Mouse (Mus musculus): ENCODE data around the gene Csmd2.
"Not testable (repeated sequence)": the region's sequence is repeated elsewhere in the genome, so short reads cannot be mapped to it uniquely, and the experiment has no call there.

Gene Csmd2

DNA sequence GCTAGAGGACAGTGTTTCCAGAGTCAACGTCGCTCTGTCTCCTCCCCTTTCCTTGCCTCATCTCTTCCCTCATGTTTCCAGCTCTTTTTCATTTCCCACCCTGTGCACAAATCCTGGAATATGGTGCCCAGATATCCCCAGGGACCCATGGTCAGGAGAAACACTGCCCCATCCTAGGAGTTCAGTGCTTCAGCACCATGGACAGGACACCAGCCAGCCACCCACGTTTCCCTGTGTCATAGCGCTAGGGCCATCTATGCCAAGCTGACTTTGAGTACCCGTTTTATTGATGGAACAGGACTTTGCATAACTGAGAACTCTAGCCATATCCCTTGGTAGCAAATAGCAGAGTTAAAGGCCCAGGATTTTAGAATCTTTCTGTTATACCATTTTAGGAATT lies 55.0 kb downstream of the Csmd2 start:
- no peak for DNase-seq (ENCODE audit: low spot score in 2 of 2)

DNA sequence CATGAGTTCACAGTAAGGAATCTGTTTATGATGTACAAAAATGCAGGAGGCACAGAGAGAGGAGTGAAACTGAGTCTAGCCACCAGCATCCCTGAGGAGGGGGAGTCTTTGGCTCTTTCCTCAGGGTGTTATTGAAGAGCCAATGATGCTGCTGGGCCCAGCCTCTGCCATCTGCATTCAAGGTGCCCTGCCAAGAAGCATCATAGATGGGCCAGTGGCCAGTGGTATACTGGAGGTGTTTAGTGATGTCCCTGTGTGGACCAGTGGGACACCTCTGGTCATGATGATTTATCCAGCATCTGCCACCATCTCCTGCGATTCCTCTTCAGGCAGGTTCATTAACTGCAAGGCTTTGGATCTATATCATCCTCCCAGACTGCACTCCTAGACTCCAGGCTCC lies 61.1 kb downstream of the Csmd2 start:
- no peak for DNase-seq (ENCODE audit: low spot score in 2 of 2)

DNA sequence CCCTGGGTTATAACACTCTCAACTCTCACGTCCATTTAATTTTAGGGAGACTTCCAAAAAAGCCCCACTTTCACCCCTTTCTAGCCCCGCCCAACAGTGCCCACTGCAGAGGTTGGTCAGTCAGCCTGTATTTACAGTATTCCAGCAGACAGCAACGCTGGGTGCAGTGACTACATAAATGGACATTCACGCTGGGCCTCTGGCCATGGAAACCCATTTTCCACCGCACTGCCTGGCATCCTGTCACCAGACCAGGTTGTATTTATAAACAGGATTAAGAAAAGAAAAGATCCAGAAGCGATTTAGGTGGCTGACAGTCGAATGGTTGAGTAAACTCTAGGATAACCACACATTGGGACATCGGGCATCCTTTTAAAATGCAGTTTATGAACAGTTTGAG lies 65.0 kb downstream of the Csmd2 start:
- DNase-seq (ENCODE audit: low spot score in 2 of 2): no peak

DNA sequence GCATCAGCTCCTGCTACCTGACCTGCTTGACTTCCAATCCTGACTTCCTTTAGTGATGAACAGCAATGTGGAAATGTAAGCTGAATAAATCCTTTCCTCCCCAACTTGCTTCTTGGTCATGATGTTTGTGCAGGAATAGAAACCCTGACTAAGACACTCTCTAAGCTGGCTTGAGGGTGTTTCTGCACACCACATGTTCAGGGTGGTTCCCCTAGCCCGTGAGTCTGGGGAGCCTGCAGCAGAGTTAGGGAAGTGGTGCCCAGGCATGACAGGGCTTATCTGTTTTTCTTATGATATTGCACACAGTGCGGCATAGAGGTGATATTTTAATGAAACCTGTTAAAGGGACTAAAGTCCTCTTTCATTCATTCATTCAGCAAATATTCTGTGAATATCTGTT lies 73.6 kb downstream of the Csmd2 start:
- DNase-seq (ENCODE audit: low spot score in 2 of 2): not testable (repeated sequence)

DNA sequence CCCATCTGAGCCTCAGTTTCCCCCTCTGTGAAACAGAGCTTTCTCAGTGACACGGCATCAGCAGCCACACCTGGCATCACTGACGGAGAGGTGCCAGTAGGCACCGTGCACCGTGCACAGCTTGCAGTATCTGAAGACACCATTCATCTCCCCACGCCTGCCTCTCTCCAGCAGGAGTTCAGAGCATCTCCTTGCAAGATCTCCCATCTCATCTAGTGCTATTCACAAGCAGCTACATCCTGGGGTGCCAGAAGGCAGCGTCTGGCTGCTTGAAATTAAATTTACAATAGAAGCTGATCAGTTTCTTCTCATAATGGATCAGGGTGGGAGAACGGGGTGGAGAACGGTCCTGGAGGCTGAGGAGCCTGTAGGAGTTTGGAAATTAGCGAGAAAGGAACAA lies 79.5 kb downstream of the Csmd2 start:
- DNase-seq (ENCODE audit: low spot score in 2 of 2): no peak

DNA sequence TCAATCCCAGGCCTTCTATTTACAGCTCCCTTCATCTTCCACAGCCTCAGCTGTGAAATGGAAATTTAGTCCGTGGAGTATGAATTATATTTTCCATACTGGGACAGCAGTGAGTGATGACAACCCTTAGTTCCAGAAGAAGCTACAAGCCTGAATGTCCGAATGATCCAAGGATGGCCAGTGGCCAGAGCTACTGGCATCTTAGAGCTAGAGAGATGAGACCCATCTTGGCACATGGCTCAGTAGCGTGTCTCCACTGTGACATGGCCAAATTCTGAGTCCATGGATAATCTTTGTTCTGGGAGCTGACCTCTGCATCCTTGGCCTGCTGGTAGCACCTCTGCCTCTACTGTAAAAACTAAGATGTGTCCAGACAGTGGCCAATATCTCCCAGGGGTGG lies 96.8 kb downstream of the Csmd2 start:
- no peak for DNase-seq (ENCODE audit: low spot score in 2 of 2)

DNA sequence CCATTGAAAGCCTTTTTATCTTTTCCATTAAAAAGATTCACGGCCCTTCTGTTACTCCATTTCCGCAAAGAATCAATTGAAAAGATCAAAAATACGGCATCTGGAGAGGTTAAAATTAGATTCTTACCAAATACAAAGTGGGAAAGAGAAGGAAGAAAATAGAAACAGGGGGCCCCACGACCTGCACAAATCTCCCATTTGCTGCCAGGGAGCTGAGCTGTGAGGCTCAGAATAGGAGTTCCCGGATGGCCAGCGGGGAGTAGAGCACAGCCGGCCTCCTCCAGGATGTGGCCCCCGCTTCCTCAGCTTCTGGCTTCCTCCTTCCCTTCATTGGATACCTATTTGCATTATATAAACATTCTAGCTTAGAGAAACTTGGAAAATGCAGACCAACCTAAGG lies 97.4 kb downstream of the Csmd2 start:
- no peak for DNase-seq (ENCODE audit: low spot score in 2 of 2)

DNA sequence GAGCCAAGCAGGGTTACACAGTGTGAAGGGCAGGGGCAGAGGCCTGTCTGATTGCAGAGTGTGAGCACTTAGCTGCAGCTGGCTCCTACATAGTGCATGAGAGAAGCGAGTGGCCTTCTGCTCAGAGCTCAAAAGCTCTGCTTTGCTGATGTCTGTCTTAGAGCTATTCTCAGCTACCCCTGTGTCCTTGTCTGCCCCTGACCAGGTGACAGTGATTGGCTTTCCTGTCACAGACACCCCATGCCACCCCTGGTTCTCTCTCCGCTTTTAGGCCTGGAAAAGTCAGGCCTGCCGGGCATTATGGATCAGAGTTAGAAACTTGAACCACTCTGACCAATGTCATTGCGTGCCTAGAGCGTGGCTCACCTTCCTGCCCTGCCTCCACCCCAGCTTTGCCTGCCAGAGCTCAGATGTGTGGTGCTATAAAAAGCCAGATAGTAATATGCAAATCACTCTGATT lies 99.5 kb downstream of the Csmd2 start:
- DNase-seq (ENCODE audit: low spot score in 2 of 2): no peak

DNA sequence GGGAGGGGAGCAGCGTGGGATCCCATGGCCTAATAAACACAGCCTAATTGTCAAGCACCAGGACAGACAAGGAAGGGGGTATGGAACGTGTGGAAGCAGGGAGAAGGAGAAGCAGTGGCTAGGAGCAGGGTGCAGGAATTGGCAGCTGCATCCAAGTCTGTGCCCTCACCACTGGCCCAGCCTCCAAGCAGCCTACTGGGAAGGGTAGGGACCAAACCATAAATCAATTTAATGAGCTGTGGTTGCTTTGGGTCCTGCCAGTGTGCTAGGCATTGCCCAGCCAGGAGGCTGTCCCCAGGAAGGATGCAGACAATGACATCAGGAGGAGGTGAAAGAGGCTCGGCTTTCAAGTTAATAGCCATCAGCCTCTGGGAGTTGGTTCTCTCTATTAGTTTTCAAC lies 100.0 kb downstream of the Csmd2 start:
- DNase-seq (ENCODE audit: low spot score in 2 of 2): no peak

DNA sequence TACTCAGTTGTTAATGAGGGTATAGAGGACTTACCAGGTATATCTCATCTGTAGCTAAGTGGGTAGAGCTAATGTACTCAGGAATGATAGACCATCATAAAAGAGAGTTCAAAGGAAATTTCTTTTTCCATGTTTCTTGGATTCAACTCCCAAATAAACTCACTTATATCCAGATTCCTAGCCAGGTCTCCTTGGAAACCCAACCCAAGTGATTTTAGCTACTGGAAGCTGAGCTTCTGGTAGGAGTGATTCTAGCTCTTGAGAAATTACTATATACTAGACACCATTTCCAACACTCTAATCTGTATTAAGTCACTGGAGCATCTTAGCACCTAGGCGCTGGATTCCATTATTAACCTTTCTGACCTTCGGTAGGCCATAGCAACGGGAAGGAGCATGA lies 100.6 kb downstream of the Csmd2 start:
- no peak for DNase-seq (ENCODE audit: low spot score in 2 of 2)

DNA sequence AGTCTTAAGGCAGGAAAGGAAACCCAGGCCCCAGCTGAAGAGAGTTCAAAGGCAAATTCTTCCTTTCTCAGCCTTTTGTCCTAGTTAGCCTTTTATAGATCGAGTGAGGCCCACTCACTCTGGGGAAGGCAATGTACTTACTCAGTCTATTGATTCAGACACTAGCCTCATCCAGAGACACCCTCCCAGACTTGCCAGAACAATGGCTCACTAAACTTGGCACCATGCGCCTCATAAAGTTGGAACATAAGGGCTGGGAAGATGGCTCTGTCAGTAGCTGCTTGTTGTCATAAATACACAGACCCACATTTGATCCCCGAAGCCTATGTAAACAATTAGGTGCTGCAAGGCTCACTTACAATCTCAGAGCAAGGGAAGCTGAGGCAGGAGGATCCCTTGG lies 104.3 kb downstream of the Csmd2 start:
- no peak for DNase-seq (ENCODE audit: low spot score in 2 of 2)

DNA sequence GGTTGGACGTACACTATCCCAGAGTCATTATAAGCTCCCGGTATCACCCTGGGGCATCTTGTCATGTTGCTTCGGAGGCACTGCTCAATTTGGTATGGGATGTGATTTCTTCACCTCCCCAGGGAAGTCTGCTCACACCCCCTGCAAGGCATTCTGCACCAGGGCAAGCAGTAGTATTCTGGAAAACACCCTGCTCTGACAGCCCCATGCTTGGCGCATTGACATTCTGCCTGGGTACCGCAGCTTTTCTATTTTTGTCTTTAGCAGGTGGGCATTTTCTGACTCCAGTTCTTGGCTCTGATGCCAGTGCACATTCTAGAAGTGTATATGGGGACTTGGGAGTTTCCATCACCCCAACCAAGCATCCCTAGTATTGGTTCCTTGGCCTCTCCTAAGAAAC lies 111.9 kb downstream of the Csmd2 start:
- no peak for DNase-seq (ENCODE audit: low spot score in 2 of 2)

DNA sequence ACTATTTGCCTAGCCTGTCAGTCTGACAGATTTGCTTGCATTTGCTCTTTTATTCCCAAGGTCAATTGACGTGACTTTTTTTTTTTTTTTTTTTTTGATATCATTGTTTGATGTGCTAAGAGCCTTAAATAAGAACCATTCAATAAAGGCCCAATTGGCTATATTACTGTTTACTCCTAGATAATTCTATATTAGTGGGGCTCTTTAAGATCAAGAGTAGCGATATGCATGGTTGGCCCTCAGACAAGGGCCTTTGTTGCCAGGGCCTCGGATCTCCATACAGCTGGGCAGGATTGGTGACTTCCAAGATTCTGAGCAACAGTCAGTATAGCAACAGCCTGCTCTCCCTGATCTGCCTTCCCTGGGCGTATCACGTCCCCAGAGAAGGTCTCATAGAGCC lies 112.9 kb downstream of the Csmd2 start:
- no peak for DNase-seq (ENCODE audit: low spot score in 2 of 2)

DNA sequence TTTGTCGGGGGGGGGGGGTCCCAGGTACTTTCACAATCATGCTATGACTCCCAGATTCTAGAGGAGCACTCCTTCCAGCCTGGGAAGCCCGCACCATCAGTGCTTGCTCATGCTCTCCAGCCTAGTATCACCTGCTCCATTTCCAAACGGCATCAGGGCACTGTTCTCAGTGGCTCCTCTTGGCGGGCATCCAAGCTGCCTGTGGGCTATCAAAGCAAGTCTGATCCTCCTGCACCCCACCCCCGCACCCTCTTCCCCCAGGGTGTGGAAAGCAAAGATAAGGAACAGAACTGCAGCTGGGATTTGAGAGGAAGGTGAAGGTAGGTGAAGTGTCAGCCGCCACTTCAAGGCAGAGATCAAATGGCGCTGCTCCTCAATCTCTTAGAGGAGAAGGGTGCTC lies 128.7 kb downstream of the Csmd2 start:
- DNase-seq (ENCODE audit: low spot score in 2 of 2): no peak

DNA sequence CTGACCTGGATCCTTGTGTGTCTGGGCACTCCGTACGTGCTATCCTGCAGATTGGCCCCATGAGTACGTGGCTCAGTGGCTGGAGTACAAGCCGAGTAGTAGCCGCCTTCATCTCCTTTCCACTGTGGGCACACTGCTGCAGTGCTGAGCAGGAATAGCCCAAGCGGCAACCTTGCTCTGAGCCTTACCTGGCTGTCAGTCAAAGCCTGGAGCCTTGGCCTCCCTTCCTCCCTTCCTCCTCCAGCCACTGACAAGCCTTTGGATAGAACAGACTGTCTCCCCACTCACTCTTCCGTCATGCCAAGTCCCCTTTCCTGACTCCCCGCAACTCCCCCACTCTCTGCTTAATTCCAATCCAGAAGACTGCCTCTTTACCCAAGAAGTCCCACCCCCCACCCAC lies 135.6 kb downstream of the Csmd2 start:
- no peak for DNase-seq (ENCODE audit: low spot score in 2 of 2)

DNA sequence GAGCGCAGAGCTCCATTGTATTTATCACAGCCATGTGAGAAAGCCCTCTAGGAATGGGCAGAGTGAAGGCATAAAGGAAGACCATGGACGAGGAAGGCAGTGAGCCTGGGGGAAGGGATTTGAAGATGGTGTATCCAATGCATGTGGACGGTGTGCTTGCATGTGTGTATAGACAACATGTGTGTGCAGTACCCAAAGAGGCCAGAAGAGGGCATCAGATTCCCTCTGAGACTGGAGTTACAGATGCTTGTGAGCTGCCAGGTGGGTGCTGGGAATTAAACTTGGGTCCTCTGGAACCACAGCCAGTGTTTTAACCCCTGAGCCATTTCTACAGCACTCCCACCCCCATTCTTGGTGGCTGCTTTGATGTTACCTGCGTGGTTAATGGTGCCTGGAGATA lies 137.1 kb downstream of the Csmd2 start:
- no peak for DNase-seq (ENCODE audit: low spot score in 2 of 2)

DNA sequence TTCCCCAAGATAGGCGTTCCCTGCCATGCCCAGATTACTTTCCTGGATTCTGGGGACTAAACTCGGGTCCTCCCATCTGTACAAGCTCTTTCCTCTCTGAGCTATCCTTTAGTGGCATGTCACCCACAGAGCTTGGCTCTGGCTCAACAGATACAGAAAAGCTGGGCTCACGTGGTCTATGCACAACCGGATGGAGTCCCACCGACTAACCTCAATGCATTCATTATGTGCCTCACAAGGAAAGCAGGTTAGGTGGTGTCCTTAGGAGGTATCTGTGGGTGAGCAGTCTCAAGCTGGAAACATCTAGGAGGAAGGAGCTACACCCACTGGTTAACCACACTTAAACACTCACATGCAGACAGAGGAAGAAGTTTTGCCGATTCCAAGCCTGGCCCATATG lies 140.9 kb downstream of the Csmd2 start:
- DNase-seq (ENCODE audit: low spot score in 2 of 2): no peak

DNA sequence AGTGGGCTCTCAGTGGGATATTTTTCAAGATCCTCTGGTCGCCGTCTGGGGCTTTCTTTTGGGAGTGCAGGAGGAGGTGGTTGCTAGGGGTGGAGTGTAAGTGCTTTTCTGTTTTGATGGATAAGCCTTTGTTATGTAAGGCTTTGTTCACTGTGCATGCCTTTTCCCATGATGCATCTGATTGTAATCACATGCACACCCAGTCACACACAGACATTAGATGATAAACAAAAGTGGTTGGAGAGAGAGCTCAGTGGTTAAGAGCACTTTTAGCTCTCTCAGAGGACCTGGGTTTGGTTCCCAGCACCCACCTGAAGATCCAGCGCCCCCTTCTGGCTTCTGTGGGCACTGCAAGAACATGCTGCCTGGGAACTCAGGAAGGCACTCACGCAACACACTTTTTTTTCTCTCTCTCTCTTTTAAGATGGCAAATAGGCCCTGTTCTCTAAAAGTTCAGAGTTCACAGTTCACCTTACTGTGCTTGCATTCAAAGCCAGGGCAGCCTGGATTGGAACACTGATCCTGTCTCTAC lies 143.0 kb downstream of the Csmd2 start:
- DNase-seq (ENCODE audit: low spot score in 2 of 2): no peak

DNA sequence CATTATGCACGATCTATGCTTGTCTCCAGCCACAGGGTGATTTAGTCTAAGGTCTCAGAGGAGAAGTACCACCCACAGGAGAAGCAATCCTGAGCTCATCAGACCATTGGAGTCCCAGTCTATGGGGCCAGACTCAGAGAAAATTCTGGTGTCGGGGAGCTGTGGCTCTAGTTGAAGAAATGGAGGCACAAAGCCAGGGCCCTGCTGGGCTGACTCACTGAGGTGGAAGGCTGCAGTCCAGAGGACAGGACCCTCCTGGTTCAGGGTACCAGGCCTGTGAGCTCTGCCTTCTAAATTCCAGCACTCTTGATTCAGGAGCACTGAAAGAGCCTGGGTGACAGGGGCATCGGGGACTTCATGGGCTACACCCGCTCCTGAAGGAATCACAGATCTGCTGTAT lies 144.0 kb downstream of the Csmd2 start:
- DNase-seq (ENCODE audit: low spot score in 2 of 2): no peak

DNA sequence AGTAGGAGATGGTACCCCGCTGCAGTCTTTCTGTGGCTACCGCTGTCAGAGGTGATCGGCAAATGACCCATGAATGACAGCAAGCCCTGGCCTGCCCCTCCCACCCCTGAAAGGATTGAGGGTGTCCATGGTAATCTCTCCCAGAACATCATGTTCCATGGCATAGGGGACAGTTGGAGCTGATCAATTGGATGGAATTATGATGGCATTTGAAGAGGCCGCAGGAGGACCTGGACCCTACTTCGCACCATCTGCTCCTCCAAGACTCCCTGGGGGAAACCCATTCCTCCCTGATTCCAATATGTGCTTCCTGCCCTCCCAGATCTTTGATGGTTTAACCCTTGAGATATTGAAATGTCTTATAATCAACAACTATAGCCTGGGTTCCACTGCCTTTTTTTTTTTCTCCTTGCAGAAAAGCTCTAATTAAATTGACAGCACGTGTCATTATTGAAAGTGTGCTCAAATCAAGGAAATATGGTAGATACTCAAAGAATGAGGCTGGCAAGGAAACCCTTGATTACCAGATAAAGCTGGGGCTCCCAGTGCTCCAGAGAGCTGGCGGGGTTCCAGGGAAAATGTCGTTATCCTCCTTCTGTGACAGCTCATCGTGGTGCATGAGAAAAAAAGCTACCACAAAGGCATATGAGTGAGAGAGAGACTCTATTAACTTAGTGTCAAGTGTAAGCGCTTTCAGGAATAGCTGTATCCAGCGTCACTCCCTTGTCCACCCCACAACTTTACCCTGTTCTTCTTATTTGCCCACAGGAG lies 145.4 kb downstream of the Csmd2 start:
- DNase-seq (ENCODE audit: low spot score in 2 of 2): no peak

DNA sequence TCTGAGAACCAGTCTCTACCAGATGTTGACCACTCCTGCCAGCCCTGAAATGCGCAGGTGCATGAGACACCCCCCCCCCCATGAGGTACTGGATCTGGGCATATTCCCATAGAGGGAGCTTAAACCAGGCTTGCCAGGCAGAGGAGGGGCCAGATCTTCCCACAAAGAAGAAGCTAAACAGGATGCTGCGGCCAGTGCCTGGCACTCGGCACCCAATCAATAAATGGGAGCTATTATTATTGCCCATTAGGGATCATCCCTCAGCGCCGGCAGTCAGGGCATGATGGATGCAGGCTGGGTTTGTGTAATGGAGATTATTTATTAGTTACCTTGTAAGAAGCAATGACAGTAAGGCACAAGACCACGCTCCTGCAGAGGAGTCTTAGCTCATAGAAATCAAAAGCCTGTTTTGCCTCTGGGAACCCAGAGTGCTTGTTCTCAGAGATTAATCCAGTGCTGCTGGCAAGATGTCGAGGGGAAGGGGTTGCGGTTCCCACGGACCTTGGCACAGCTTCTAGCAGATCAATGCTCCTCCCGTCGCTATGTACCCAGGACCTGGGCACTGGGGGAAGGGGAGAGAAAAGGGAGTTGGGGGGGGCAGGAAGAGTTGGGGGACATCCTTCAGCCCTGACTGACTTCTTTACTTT lies 146.8 kb downstream of the Csmd2 start:
- no peak for DNase-seq (ENCODE audit: low spot score in 2 of 2)

DNA sequence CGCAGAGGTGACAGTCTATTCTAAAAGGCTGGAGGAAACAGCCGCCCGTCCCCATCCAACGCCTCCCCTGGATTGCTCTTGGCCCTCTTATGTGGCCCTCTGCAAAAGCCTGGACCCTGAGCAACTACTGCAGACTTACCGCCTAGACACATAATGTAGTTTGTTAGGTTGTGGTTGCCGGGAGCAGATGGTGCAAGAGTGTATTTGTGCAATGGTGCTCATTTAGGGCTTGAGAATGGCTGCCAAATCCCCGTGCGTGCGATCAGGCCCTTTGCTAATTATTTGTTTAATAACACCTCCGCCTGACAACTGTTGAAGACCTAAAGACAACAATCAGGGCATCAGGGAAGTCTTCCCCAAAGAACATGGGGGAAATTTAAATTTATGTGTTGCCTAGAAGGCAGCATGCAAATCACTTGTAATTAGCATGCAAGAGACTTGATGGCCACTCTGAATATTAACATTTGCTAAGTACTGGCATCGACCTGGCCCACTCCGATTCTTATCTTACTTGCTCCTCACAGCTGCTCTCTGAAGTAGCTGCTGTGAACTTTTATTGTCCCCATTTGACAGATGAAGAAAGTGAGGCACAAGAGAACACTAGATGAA lies 147.5 kb downstream of the Csmd2 start:
- DNase-seq (ENCODE audit: low spot score in 2 of 2): no peak

DNA sequence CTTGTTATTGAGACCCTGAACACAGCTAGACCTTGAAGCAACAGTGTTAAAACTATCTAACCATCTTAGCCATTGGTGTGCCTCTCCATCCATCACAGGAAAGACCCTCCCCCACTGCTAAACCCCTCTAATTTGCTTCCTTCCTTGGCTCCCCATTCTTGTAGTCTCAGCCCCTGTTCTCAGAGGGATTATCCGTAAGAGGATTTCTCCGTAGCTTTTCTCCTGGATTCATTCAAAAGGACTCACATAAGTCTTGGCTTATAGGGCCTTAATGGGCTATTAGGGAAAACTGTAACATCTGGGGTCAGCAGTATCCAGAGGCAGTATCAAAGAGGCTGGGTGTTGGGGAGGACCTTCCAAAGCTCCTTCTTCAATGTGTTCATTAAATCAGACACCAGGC lies 152.3 kb downstream of the Csmd2 start:
- DNase-seq (ENCODE audit: low spot score in 2 of 2): no peak
